Mouse (Mus musculus) gastrocnemius, postnatal 25 days (tissue): ENCODE measurements at regions not wholly inside any gene's neighbourhood (a gene's known extent, or its start where the extent isn't known, plus 50 kb on each side); places are given as distances from the start of the nearest gene placed in this dataset.

Experiments used
- DNase-seq: peaks from one replicate; pipeline ENCODE4 v3.0.0; 2022

- DNase-seq: no peak
These were observed 552.8 kb upstream of the Tenm3 start for GRCm38 (mm10) chr8:49396519-49396918.

- DNase-seq: no peak
These were observed 551.3 kb upstream of the Tenm3 start for GRCm38 (mm10) chr8:49395029-49395428.

- DNase-seq: no peak
These were observed 545.8 kb upstream of the Tenm3 start for GRCm38 (mm10) chr8:49389525-49389924.

- DNase-seq: no peak
These were observed 543.8 kb upstream of the Tenm3 start for GRCm38 (mm10) chr8:49387587-49387986.

- DNase-seq: no peak
These were observed 528.9 kb upstream of the Tenm3 start for GRCm38 (mm10) chr8:49372686-49373085.

- DNase-seq: no peak
These were observed 518.9 kb upstream of the Tenm3 start for GRCm38 (mm10) chr8:49362682-49363081.

GRCm38 (mm10) chr8:49361443-49361842 lies 517.7 kb upstream of the Tenm3 start:
- DNase-seq: no peak

GRCm38 (mm10) chr8:49360121-49360520 lies 516.4 kb upstream of the Tenm3 start:
- no peak for DNase-seq

- DNase-seq: no peak
These were observed 515.9 kb upstream of the Tenm3 start for GRCm38 (mm10) chr8:49359671-49360070.

- no peak for DNase-seq
These were observed 504.9 kb upstream of the Tenm3 start for GRCm38 (mm10) chr8:49348602-49349001.

- DNase-seq: no peak
These were observed 495.0 kb upstream of the Tenm3 start for GRCm38 (mm10) chr8:49338716-49339115.

GRCm38 (mm10) chr8:49326980-49327379 lies 483.2 kb upstream of the Tenm3 start:
- DNase-seq: no peak

- no peak for DNase-seq
These were observed 477.7 kb upstream of the Tenm3 start for GRCm38 (mm10) chr8:49321404-49321803.

- no peak for DNase-seq
These were observed 469.9 kb upstream of the Tenm3 start for GRCm38 (mm10) chr8:49313483-49314278.

- DNase-seq: no peak
These were observed 469.1 kb upstream of the Tenm3 start for GRCm38 (mm10) chr8:49312816-49313215.

- no peak for DNase-seq
These were observed 438.6 kb upstream of the Tenm3 start for GRCm38 (mm10) chr8:49282401-49282800.

- no peak for DNase-seq
These were observed 437.5 kb upstream of the Tenm3 start for GRCm38 (mm10) chr8:49281254-49281653.

- DNase-seq: no peak
These were observed 430.3 kb upstream of the Tenm3 start for GRCm38 (mm10) chr8:49274031-49274430.

GRCm38 (mm10) chr8:49273109-49273508 lies 429.4 kb upstream of the Tenm3 start:
- DNase-seq: no peak

- no peak for DNase-seq
These were observed 419.7 kb upstream of the Tenm3 start for GRCm38 (mm10) chr8:49263416-49263815.

GRCm38 (mm10) chr8:49262797-49263196 lies 419.0 kb upstream of the Tenm3 start:
- DNase-seq: no peak

GRCm38 (mm10) chr8:49255954-49256353 lies 412.2 kb upstream of the Tenm3 start:
- no peak for DNase-seq

GRCm38 (mm10) chr8:49254311-49254828 lies 410.6 kb upstream of the Tenm3 start:
- no peak for DNase-seq

GRCm38 (mm10) chr8:49243002-49243401 lies 399.3 kb upstream of the Tenm3 start:
- no peak for DNase-seq

GRCm38 (mm10) chr8:49236822-49237071 lies 393.0 kb upstream of the Tenm3 start:
- no peak for DNase-seq
